Comparison of ENCODE assay signal across 21 mouse cellular contexts in genomic region chr7:79835196-79835595, GRCm38 (mm10). TPM values are rescaled to one million over a fixed set of nuclear protein-coding genes. Genes with fewer than 3 reads are reported as not detected.
"Had no signal": no experiment of that assay in that cellular context is flagged by ENCODE, and none has a peak within 500 bp of the region (broad histone marks: within the 10 kb centered on the region; RNA-seq: fewer than 3 reads in every experiment).

No protein-coding gene starts in this region.

- H3K4me2 ChIP-seq: neural tube, embryonic 12.5 days; neural tube, embryonic 13.5 days; stomach, embryonic 15.5 days had no signal

- H3K4me1 ChIP-seq: neural tube, embryonic 12.5 days; neural tube, embryonic 13.5 days; stomach, embryonic 15.5 days had no signal

- DNase-seq: retina, postnatal 1 day; right cerebral cortex, adult 18-20 months; right cerebral cortex, postnatal 14 days; right cerebral cortex, postnatal 25 days; right cerebral cortex, postnatal 4 days; spleen, adult 18-20 months; thymus, adult 18-20 months; thymus, adult 2 months; thymus, postnatal 14 days; thymus, postnatal 25 days; thymus, postnatal 36 days; thymus, postnatal 4 days had no signal

- H3K4me3 ChIP-seq: neural tube, embryonic 12.5 days; neural tube, embryonic 13.5 days; stomach, embryonic 15.5 days had no signal

- H3K9me3 ChIP-seq: neural tube, embryonic 12.5 days; neural tube, embryonic 13.5 days; stomach, embryonic 15.5 days had no signal

- H3K27ac ChIP-seq: neural tube, embryonic 12.5 days; neural tube, embryonic 13.5 days; stomach, embryonic 15.5 days; stomach, postnatal 0 days had no signal

- H3K27me3 ChIP-seq: neural tube, embryonic 12.5 days; neural tube, embryonic 13.5 days; stomach, embryonic 15.5 days had no signal

- H3K9ac ChIP-seq: neural tube, embryonic 12.5 days; neural tube, embryonic 13.5 days; stomach, embryonic 15.5 days had no signal

- H3K36me3 ChIP-seq: neural tube, embryonic 12.5 days; neural tube, embryonic 13.5 days; stomach, embryonic 15.5 days had no signal

RNA-seq across cellular contexts. Expression of gene Mesp1, which starts 41.6 kb away (rescaled TPM):
- polyA plus RNA-seq: neural tube, embryonic 11.5 days; neural tube, embryonic 12.5 days; neural tube, embryonic 13.5 days; neural tube, embryonic 14.5 days; spleen, adult 2 months; stomach, embryonic 14.5 days; stomach, embryonic 16.5 days; stomach, postnatal 0 days had no signal
